ENCODE assay signal across 8 mouse cellular contexts in the genomic region with DNA sequence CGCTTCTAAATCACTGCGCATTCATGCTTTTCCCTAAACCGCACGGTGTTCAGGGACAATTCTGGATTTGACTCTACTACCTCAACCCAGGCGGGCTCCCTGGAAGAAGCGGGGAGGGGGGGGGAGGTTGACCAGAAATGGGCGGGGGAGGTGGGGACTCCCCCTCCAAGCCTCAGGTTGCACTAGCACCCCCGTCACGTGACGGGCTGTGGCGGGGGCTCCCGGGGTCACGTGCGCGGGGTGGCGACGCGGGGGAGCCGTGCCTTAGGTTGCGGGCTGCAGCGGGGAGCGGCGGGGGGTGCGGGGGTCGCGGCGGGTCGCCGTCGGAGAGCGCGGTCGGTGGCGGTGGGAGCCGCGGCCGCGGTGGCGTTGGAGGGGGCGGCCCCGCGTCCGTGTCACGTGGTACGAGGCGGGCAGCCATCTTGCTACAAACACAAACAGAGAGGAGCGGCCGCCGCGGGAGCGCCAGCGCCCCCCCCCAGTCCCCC. TPM values are rescaled to one million over a fixed set of nuclear protein-coding genes. Genes with fewer than 3 reads are reported as not detected.
DNase-seq lines count a peak whose midpoint lies in the region; ATAC-seq and TF ChIP-seq lines count a peak whose summit lies in the region.

No protein-coding gene starts in this region.

- H3K36me3 ChIP-seq in hindbrain, postnatal 0 days (ENCODE audit: insufficient read depth, low read length): no peaks in the 10 kb centered on the region

- H3K9ac ChIP-seq in hindbrain, postnatal 0 days (replicated peaks; ENCODE audit: low read length): peak overlapping the region; percentile 100

- H3K4me3 ChIP-seq in hindbrain, postnatal 0 days (ENCODE audit: low read length): peak overlapping the region; percentile 99

- TF ChIP-seq CTCF in hindbrain, postnatal 0 days (IDR thresholded peaks at IDR 0.05; ENCODE audit: low read depth): no peak

- DNase-seq in T-cell, adult 2 months (ENCODE audit: low spot score): peak; percentile 73
- DNase-seq in gastrocnemius, postnatal 10 days: peak; percentile 84
- DNase-seq in hindbrain, postnatal 0 days (ENCODE audit: low spot score): peak; percentile 85
- peak; percentile 78 to 85 for DNase-seq in left cerebral cortex, postnatal 25 days (ENCODE audit: low spot score in 2 of 2)
- peak; percentile 79 for DNase-seq in right cerebral cortex, postnatal 14 days
- peak; percentile 78 to 81 for DNase-seq in urinary bladder, postnatal 36 days (ENCODE audit: low spot score in 2 of 2)

- H3K9me3 ChIP-seq in hindbrain, postnatal 0 days (ENCODE audit: low read length): no peaks in the 10 kb centered on the region

- peaks cover 16% of the 10 kb centered on the region; the same call in 1 of the 2 replicates for H3K4me1 ChIP-seq in hindbrain, postnatal 0 days (ENCODE audit: insufficient read depth, low read length)

- under 1% methylated on average over 21 of the region's 52 CpGs for WGBS in hindbrain, postnatal 0 days

- peak; percentile 63; the same call in 1 of the 2 replicates for ATAC-seq in common myeloid progenitor, adult 5-6 weeks (replicated peaks; ENCODE audit: low read depth, poor library complexity, severe bottlenecking)
- ATAC-seq in hindbrain, postnatal 0 days: peak; percentile 80
- peak; percentile 65 for ATAC-seq in megakaryocyte progenitor cell, adult 5-6 weeks (replicated peaks; ENCODE audit: poor library complexity)

- H3K4me2 ChIP-seq in hindbrain, postnatal 0 days (ENCODE audit: low read depth, low read length): peak overlapping the region; percentile 86

- H3K27me3 ChIP-seq in hindbrain, postnatal 0 days (ENCODE audit: insufficient read depth, low read length): no peaks in the 10 kb centered on the region

- H3K27ac ChIP-seq in hindbrain, postnatal 0 days: peak overlapping the region; percentile 95

- intact Hi-C loops in left cerebral cortex, postnatal 25 days (cut with DNase I): loop anchor here (2.0 to 5.0 kb wide), 3 partner anchors 23 to 137 kb away; a partner anchor contains a TSS

RNA-seq across cellular contexts. Expression of a gene that starts 7.7 kb away (rescaled TPM):
- 21.6 and 38.0 TPM in 2 replicates for total RNA-seq in common myeloid progenitor, adult 5-6 weeks (2017)
- 10 to 100 TPM; 16.6 to 18.5 TPM for total RNA-seq in gastrocnemius, postnatal 10 days (2021)
- 62.1 and 83.5 TPM in 2 replicates for total RNA-seq in hindbrain, postnatal 0 days (2014; rRNA removed)
- polyA plus RNA-seq in hindbrain, postnatal 0 days (2015; fragmentation: Nextera tagmentation; extraction: Ambion mirVana): 82.2 and 85.3 TPM in 2 replicates
- total RNA-seq in left cerebral cortex, postnatal 25 days (2021): 10 to 100 TPM; 30.2 to 37.0 TPM
- total RNA-seq in megakaryocyte progenitor cell, adult 5-6 weeks (2015): 31.9 and 35.0 TPM in 2 replicates
- 22.7 and 29.2 TPM in 2 replicates for total RNA-seq in megakaryocyte progenitor cell, adult 5-6 weeks (2017)

RNA-seq across cellular contexts. Expression of a gene that starts 8.3 kb away (rescaled TPM):
- total RNA-seq in common myeloid progenitor, adult 5-6 weeks (2017): 6.7 and 12.5 TPM in 2 replicates
- 10 to 100 TPM; 23.0 to 25.3 TPM for total RNA-seq in gastrocnemius, postnatal 10 days (2021)
- 20.3 and 21.4 TPM in 2 replicates for total RNA-seq in hindbrain, postnatal 0 days (2014; rRNA removed)
- polyA plus RNA-seq in hindbrain, postnatal 0 days (2015; fragmentation: Nextera tagmentation; extraction: Ambion mirVana): 15.1 and 16.2 TPM in 2 replicates
- 10 to 100 TPM; 39.9 to 48.6 TPM for total RNA-seq in left cerebral cortex, postnatal 25 days (2021)
- total RNA-seq in megakaryocyte progenitor cell, adult 5-6 weeks (2015): 7.1 and 8.6 TPM in 2 replicates
- 4.7 and 7.2 TPM in 2 replicates for total RNA-seq in megakaryocyte progenitor cell, adult 5-6 weeks (2017)

RNA-seq across cellular contexts. Expression of a gene that starts 23.0 kb away (rescaled TPM):
- total RNA-seq in common myeloid progenitor, adult 5-6 weeks (2017): not detected in 2 replicates
- not detected for total RNA-seq in gastrocnemius, postnatal 10 days (2021)
- not detected in 2 replicates for total RNA-seq in hindbrain, postnatal 0 days (2014; rRNA removed)
- not detected in 2 replicates for polyA plus RNA-seq in hindbrain, postnatal 0 days (2015; fragmentation: Nextera tagmentation; extraction: Ambion mirVana)
- not detected for total RNA-seq in left cerebral cortex, postnatal 25 days (2021)
- total RNA-seq in megakaryocyte progenitor cell, adult 5-6 weeks (2015): not detected in 2 replicates
- total RNA-seq in megakaryocyte progenitor cell, adult 5-6 weeks (2017): not detected in 2 replicates

RNA-seq across cellular contexts. Expression of a gene that starts 23.3 kb away (rescaled TPM):
- total RNA-seq in common myeloid progenitor, adult 5-6 weeks (2017): 190 and 213 TPM in 2 replicates
- total RNA-seq in gastrocnemius, postnatal 10 days (2021): 100 to 1,000 TPM; 301 to 324 TPM
- total RNA-seq in hindbrain, postnatal 0 days (2014; rRNA removed): 1,135 and 1,251 TPM in 2 replicates
- 570 and 592 TPM in 2 replicates for polyA plus RNA-seq in hindbrain, postnatal 0 days (2015; fragmentation: Nextera tagmentation; extraction: Ambion mirVana)
- 100 to 1,000 TPM; 662 to 684 TPM for total RNA-seq in left cerebral cortex, postnatal 25 days (2021)
- total RNA-seq in megakaryocyte progenitor cell, adult 5-6 weeks (2015): 193 and 223 TPM in 2 replicates
- total RNA-seq in megakaryocyte progenitor cell, adult 5-6 weeks (2017): 187 and 251 TPM in 2 replicates

RNA-seq across cellular contexts. Expression of a gene that starts 33.2 kb away (rescaled TPM):
- total RNA-seq in common myeloid progenitor, adult 5-6 weeks (2017): 0.10 and 0.37 TPM in 2 replicates
- under 1 TPM; 0.23 to 0.31 TPM for total RNA-seq in gastrocnemius, postnatal 10 days (2021)
- 0.43 and 1.6 TPM in 2 replicates for total RNA-seq in hindbrain, postnatal 0 days (2014; rRNA removed)
- polyA plus RNA-seq in hindbrain, postnatal 0 days (2015; fragmentation: Nextera tagmentation; extraction: Ambion mirVana): 0.15 and 0.25 TPM in 2 replicates
- total RNA-seq in left cerebral cortex, postnatal 25 days (2021): under 1 TPM; 0.16 to 0.32 TPM
- total RNA-seq in megakaryocyte progenitor cell, adult 5-6 weeks (2015): 0.10 and 0.47 TPM in 2 replicates
- under 0.01 and 0.14 TPM in 2 replicates for total RNA-seq in megakaryocyte progenitor cell, adult 5-6 weeks (2017)

Comparison
In these comparisons a context has a peak if more than half of its experiments do, and no peak if none do; other contexts are left out.
1. Peak in every context shown above with its lines: DNase-seq, ATAC-seq, H3K4me3 ChIP-seq and H3K27ac ChIP-seq.